Mouse (Mus musculus) embryonic facial prominence, embryonic 11.5 days (tissue): Measurements from ENCODE around the gene Tbc1d2. TPM values are rescaled to one million over a fixed set of nuclear protein-coding genes. Genes with fewer than 3 reads are reported as not detected.
"Not testable (repeated sequence)": the region's sequence is repeated elsewhere in the genome, so short reads cannot be mapped to it uniquely, and the experiment has no call there.

Source experiments
- ATAC-seq: fragments of 200-750 bp; cut with Nextera tagmentation; replicated peaks from 2 replicates; pipeline ENCODE4 v1.8.0; 2017; ENCODE audit warnings: low read depth; ENCODE audit not compliant: insufficient number of reproducible peaks, low FRiP score, low TSS enrichment
- DNase-seq: peaks from one replicate; pipeline ENCODE4 v3.0.0-alpha.2; 2015; ENCODE audit warnings: low spot score
- H3K27ac ChIP-seq: fragments of 300-500 bp; sonication (generic); replicated peaks from 2 replicates; pipeline ENCODE4 v1.5.1; 2014; ENCODE audit warnings: mild to moderate bottlenecking, low read depth, low read length, control low read depth
- H3K27me3 ChIP-seq: fragments of 300-500 bp; sonication (generic); 2 replicates; pipeline ENCODE4 v1.6.1; 2014; ENCODE audit warnings: mild to moderate bottlenecking, low read length, moderate library complexity, mixed read lengths; ENCODE audit not compliant: control insufficient read depth, insufficient read depth
- H3K36me3 ChIP-seq: fragments of 300-500 bp; sonication (generic); replicated peaks from 2 replicates; pipeline ENCODE4 v1.6.1; 2014; ENCODE audit warnings: low read depth, mild to moderate bottlenecking, low read length, moderate library complexity, mixed read lengths; ENCODE audit not compliant: control insufficient read depth, insufficient read depth
- H3K4me1 ChIP-seq: fragments of 300-500 bp; sonication (generic); 2 replicates; pipeline ENCODE4 v1.6.1; 2014; ENCODE audit warnings: low read length, mixed read lengths; ENCODE audit not compliant: control insufficient read depth, insufficient read depth
- H3K4me2 ChIP-seq: fragments of 300-500 bp; sonication (generic); 2 replicates; pipeline ENCODE4 v1.6.1; 2014; ENCODE audit warnings: low read depth, mild to moderate bottlenecking, control low read depth, low read length, moderate library complexity
- H3K4me3 ChIP-seq: fragments of 300-500 bp; sonication (generic); 2 replicates; pipeline ENCODE4 v1.5.1; 2014; ENCODE audit warnings: low read depth, low read length, control low read depth
- H3K9ac ChIP-seq: fragments of 300-500 bp; sonication (generic); replicated peaks from 2 replicates; pipeline ENCODE4 v1.6.1; 2014; ENCODE audit warnings: mild to moderate bottlenecking, control low read depth, low read length
- H3K9me3 ChIP-seq: fragments of 300-500 bp; sonication (generic); replicated peaks from 2 replicates; pipeline ENCODE4 v1.6.1; 2016; ENCODE audit warnings: mild to moderate bottlenecking, low read length, inconsistent platforms, mixed read lengths; ENCODE audit not compliant: control insufficient read depth
- WGBS: fragments of 180-500 bp; shearing (Covaris S2); extraction: QIAGEN DNeasy Blood & Tissue Kit; methylation state at CpG from one replicate; pipeline ENCODE4 v1.1.7; 2014; 5-methylcytosine and 5-hydroxymethylcytosine counted together
- polyA plus RNA-seq: library from polyadenylated mRNA; unstranded; fragments of >200 nt; fragmentation: Nextera tagmentation; extraction: Ambion mirVana; gene quantifications from 2 replicates; pipeline ENCODE4 v1.2.1, GENCODE M21; 2014

Gene Tbc1d2
- polyA plus RNA-seq, 1 experiment from 2014 or later: 1.3 TPM

DNA sequence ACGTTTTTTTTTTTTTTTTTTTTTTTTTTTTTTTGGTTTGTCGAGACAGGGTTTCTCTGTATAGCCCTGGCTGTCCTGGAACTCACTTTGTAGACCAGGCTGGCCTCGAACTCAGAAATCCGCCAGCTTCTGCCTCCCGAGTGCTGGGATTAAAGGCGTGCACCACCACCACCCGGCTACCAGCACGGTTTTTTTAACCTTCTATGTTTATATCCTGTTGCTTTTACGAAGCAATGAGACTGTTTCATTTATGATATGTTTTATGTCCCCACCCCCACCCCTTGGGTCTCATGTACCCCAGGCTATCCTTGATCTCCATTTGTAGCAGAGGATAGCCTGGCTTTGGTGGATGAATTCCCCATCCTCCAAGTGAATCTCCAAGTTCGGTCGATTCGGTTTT lies 50.4 kb downstream of the Tbc1d2 start:
- not testable (repeated sequence) for H3K36me3 ChIP-seq, H3K4me3 ChIP-seq, H3K9me3 ChIP-seq, H3K4me2 ChIP-seq, DNase-seq, ATAC-seq, H3K4me1 ChIP-seq, H3K9ac ChIP-seq, H3K27ac ChIP-seq
- 83% methylated on average over 11 of the region's 12 CpGs for WGBS
- peaks cover 19% of the 10 kb centered on the region for H3K27me3 ChIP-seq

DNA sequence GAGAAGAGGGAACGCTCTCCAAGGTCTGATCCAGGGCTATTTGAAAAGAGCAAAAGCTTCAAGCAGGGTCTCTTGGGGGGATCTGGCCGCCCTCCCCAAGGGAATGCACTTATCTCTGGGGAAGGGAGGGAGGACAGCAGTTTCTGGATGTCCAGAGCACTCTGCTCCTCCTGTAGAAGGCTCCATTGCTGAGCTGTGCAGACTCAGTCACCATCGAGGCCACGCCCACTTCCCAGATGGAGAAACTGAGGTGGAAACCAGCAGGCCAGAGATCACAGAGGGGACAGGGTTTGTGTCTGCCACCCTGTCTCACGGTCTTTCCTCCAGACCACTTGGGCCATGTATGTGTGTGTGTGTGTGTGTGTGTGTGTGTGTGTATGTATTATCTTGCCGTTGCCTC lies 51.0 kb downstream of the Tbc1d2 start:
- Histone ChIP-seq H3K36me3 (no peaks in the 10 kb centered on the region), H3K9ac (no peak overlapping the region), H3K4me2 (no peak overlapping the region), H3K27ac (no peak overlapping the region), H3K4me1 (peaks cover 2% of the 10 kb centered on the region; the same call in 1 of the 2 replicates), H3K9me3 (no peaks in the 10 kb centered on the region), H3K4me3 (no peak overlapping the region), H3K27me3 (peaks cover 19% of the 10 kb centered on the region)
- ATAC-seq: no peak
- DNase-seq: no peak
- WGBS: 72% methylated on average over 6 of the region's 6 CpGs

DNA sequence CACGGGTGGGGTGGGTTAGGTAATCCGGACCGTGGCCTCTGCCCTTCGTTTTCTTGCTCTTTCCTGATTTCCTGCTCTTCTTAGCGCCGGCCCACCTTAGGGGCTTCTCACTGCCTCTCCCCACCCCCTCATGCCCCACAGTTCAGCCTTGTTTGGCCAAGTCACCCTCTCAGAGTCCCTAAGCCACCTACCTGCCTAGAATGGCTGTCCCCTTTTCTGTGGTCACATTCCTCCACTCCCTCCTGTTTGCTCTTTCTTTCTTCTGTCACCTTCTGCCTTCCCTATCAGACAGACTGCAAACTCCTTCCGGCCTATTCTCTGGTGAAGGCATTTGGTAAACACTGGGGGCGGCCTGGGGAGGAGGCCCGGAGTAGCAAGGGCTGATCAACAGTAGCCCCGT lies 51.9 kb downstream of the Tbc1d2 start:
- Histone ChIP-seq H3K9ac (no peak overlapping the region), H3K9me3 (no peaks in the 10 kb centered on the region), H3K4me1 (peaks cover 2% of the 10 kb centered on the region; the same call in 1 of the 2 replicates), H3K4me3 (no peak overlapping the region), H3K27ac (no peak overlapping the region), H3K36me3 (no peaks in the 10 kb centered on the region), H3K4me2 (no peak overlapping the region), H3K27me3 (peaks cover 19% of the 10 kb centered on the region)
- ATAC-seq: no peak
- WGBS: 63% methylated on average over 10 of the region's 10 CpGs
- no peak for DNase-seq

DNA sequence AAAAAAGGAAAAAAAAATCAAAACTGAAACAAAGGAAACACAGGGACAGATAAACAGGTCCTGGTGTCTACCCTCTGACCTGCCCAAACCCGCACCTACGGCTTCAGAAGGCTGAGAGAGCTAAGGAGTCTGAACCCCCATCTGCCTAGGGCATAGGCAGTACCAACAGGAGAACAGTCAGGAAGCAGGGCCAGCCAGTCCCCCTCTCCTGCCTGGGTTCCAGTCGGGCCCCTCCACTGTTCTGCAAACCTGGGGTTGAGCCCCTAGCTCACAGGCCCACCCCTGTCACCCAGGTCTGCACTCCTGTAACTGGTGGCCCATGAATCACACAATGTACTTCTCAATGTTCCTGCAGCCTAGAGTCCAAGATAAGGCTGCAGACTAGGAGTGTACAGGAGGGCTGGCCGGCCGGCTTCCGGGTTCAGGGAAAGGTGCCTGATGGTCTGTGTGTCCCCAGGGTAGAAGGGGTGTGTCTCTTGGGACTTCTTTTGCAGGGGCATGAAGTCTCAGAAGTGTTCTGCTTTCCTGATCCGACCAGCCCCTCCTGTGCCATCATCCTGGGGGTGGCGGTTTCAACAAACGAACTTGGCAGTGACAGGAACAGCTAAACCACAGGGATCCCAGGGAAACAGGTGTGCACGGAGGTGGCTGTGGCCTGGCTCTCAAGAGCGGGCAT lies 52.6 kb downstream of the Tbc1d2 start:
- Histone ChIP-seq H3K4me1 (peaks cover 2% of the 10 kb centered on the region; the same call in 1 of the 2 replicates), H3K36me3 (no peaks in the 10 kb centered on the region), H3K9ac (no peak overlapping the region), H3K4me2 (no peak overlapping the region), H3K4me3 (no peak overlapping the region), H3K27ac (no peak overlapping the region), H3K27me3 (peaks cover 19% of the 10 kb centered on the region), H3K9me3 (no peaks in the 10 kb centered on the region)
- WGBS: 72% methylated on average over 11 of the region's 11 CpGs
- DNase-seq: no peak
- no peak for ATAC-seq

DNA sequence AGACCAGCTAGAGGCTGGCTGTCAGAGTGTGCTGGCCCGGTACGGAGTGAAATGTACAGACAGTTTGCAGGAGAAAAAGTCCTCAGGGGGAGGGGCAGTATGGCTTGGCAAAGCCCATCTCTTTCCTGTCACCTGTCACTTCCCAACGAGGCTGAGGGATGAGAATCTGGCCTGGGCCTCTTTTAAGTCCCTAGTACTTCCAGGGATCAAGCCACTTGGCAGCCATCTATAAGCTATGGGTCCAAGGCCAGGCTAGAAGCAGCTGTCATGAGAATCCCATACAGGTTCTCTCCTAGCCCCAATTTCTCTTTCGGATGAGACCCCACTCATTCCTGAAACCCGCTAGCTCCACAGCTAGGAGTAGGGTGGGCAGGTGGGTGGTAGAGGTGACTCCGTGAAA lies 53.6 kb downstream of the Tbc1d2 start:
- H3K4me3 ChIP-seq: no peak overlapping the region
- H3K36me3 ChIP-seq: no peaks in the 10 kb centered on the region
- DNase-seq: no peak
- no peaks in the 10 kb centered on the region for H3K9me3 ChIP-seq
- no peak overlapping the region; the same call in 1 of the 2 replicates for H3K9ac ChIP-seq
- H3K27me3 ChIP-seq: peaks cover 17% of the 10 kb centered on the region
- ATAC-seq: no peak
- no peak overlapping the region for H3K4me2 ChIP-seq
- H3K4me1 ChIP-seq: peaks cover 2% of the 10 kb centered on the region; the same call in 1 of the 2 replicates
- no peak overlapping the region for H3K27ac ChIP-seq
- 72% methylated on average over 6 of the region's 6 CpGs for WGBS

DNA sequence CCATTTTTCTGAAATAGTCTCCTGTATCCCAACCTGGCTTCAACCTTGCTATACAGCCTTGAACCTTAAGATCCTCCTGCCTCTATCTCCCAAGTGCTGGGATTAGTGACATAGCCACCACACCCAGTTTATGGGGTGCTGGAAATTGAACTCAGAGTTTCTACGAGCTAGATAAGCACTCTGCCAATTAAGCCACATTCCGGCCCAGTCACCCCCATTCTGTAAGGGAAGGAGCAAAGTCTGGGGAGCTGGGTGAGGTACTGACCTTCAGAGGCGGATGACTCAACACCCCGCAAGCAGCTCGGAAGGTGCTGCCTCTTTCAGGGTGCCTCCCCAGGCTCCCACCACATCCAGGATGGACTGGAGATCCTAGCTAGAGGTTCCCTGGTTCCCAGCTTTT lies 55.9 kb downstream of the Tbc1d2 start:
- DNase-seq (no peak), ATAC-seq (no peak)
- Histone ChIP-seq H3K9ac (no peak overlapping the region), H3K27me3 (no peaks in the 10 kb centered on the region), H3K36me3 (no peaks in the 10 kb centered on the region), H3K27ac (no peak overlapping the region), H3K4me2 (no peak overlapping the region), H3K4me1 (no peaks in the 10 kb centered on the region), H3K9me3 (no peaks in the 10 kb centered on the region), H3K4me3 (no peak overlapping the region)
- 84% methylated on average over 5 of the region's 5 CpGs for WGBS

DNA sequence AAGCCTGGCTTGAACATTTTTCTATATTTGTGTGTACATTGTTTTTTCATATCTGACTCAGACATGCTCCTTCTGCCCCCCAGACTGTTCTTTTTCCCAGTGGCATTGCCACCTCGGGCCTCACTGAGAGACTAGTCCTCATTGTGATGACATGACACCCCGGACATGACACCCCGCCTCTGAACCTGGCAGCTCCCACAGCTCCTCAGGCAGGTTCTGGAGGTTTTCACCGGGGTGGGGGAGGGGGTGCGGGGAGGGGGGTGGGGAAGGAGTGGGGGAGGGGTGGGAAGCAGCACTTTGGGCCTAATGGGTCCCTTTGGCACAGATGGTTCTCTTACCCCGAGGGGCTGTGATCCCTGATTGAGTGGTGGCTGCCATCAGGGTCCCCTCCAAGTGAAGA lies 56.5 kb downstream of the Tbc1d2 start:
- DNase-seq (no peak), ATAC-seq (no peak)
- Histone ChIP-seq H3K4me1 (no peaks in the 10 kb centered on the region), H3K4me2 (no peak overlapping the region), H3K4me3 (no peak overlapping the region), H3K27ac (no peak overlapping the region), H3K36me3 (no peaks in the 10 kb centered on the region), H3K9me3 (no peaks in the 10 kb centered on the region), H3K27me3 (no peaks in the 10 kb centered on the region), H3K9ac (no peak overlapping the region)
- WGBS: 53% methylated on average over 6 of the region's 6 CpGs

DNA sequence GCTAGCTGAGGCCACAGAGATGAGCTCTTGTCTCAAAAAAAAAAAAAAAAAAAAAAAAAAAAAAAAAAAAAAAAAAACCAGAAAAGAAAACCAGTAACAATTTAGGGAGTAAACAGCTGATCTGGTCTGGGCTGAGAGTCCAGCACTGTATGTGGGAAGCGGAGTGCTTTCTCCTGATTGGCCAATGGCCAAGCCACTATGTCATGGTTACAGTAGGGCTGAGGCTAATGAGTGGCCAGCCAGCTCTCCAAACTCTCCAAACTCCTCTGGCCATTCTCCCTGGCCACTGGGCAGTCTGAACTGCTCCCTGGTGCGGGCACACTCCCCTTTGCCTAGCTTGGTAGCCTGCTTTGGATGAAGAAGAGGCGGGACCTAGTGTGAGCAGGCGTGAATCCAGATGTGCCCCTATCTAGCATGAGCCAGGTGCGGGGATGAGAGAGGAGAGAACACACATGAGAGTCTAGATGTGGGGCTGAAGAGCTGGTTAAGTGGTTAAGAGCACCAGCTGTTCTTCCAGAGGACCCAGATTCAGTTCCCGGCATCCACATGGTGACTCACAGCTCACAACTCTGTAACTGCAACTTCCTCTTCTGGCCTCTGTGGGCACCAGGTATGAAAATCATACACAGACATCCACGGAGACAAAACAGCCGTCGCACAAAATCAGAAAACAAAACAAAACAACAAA lies 58.0 kb downstream of the Tbc1d2 start:
- no peak for ATAC-seq

More for the DNA sequence above, 58.0 kb downstream of the Tbc1d2 start:
- Histone ChIP-seq H3K4me2 (no peak overlapping the region), H3K4me1 (no peaks in the 10 kb centered on the region), H3K27ac (no peak overlapping the region), H3K9me3 (no peaks in the 10 kb centered on the region), H3K9ac (no peak overlapping the region), H3K4me3 (no peak overlapping the region), H3K27me3 (no peaks in the 10 kb centered on the region), H3K36me3 (no peaks in the 10 kb centered on the region)
- 93% methylated on average over 9 of the region's 9 CpGs for WGBS
- DNase-seq: no peak
